Mouse (Mus musculus) hindbrain, embryonic 11.5 days (tissue): ENCODE data around the gene Parp14. TPM values are rescaled to one million over a fixed set of nuclear protein-coding genes. Genes with fewer than 3 reads are reported as not detected.

Source experiments
- ATAC-seq: fragments of 200-750 bp; cut with Nextera tagmentation; 2 replicates; pipeline ENCODE4 v1.8.0; 2017; ENCODE audit warnings: mild to moderate bottlenecking, moderate TSS enrichment, moderate library complexity; ENCODE audit not compliant: low FRiP score
- DNase-seq: peaks from one replicate; pipeline ENCODE4 v3.0.0-alpha.2; 2015; ENCODE audit warnings: low spot score
- H3K27ac ChIP-seq: fragments of 300-500 bp; sonication (generic); 2 replicates; pipeline ENCODE4 v1.5.1; 2014; ENCODE audit warnings: mild to moderate bottlenecking, low read depth, low read length
- H3K27me3 ChIP-seq: fragments of 300-500 bp; sonication (generic); 2 replicates; pipeline ENCODE4 v1.6.1; 2014; ENCODE audit warnings: mild to moderate bottlenecking, low read length, moderate library complexity, mixed read lengths; ENCODE audit not compliant: control insufficient read depth, insufficient read depth
- H3K36me3 ChIP-seq: fragments of 300-500 bp; sonication (generic); 2 replicates; pipeline ENCODE4 v1.6.1; 2014; ENCODE audit warnings: mild to moderate bottlenecking, low read length, moderate library complexity, mixed read lengths; ENCODE audit not compliant: control insufficient read depth, insufficient read depth
- H3K4me1 ChIP-seq: fragments of 300-500 bp; sonication (generic); replicated peaks from 2 replicates; pipeline ENCODE4 v1.6.1; 2014; ENCODE audit warnings: low read length, mixed read lengths; ENCODE audit not compliant: control insufficient read depth, insufficient read depth
- H3K4me2 ChIP-seq: fragments of 300-500 bp; sonication (generic); replicated peaks from 2 replicates; pipeline ENCODE4 v1.6.1; 2014; ENCODE audit warnings: mild to moderate bottlenecking, low read depth, low read length
- H3K4me3 ChIP-seq: fragments of 300-500 bp; sonication (generic); 2 replicates; pipeline ENCODE4 v1.5.1; 2014; ENCODE audit warnings: low read depth, low read length
- H3K9ac ChIP-seq: fragments of 300-500 bp; sonication (generic); 2 replicates; pipeline ENCODE4 v1.6.1; 2014; ENCODE audit warnings: low read depth, low read length
- H3K9me3 ChIP-seq: fragments of 300-500 bp; sonication (generic); 2 replicates; pipeline ENCODE4 v1.6.1; 2016; ENCODE audit warnings: low read length; ENCODE audit not compliant: control insufficient read depth
- WGBS: fragments of 180-500 bp; shearing (Covaris S2); extraction: QIAGEN DNeasy Blood & Tissue Kit; methylation state at CpG from one replicate; pipeline ENCODE4 v1.1.7; 2014; 5-methylcytosine and 5-hydroxymethylcytosine counted together
- polyA plus RNA-seq: library from polyadenylated mRNA; unstranded; fragments of >200 nt; fragmentation: Nextera tagmentation; extraction: Ambion mirVana; gene quantifications from 2 replicates; pipeline ENCODE4 v1.2.1, GENCODE M21; 2014

The Parp14 gene
- 0.25 and 0.47 TPM in 2 replicates for polyA plus RNA-seq

- Histone ChIP-seq H3K36me3 (no peaks in the 10 kb centered on the region), H3K4me2 (peak within 1 kb of the TSS; percentile 97), H3K4me1 (no peaks in the 10 kb centered on the region), H3K9ac (peak within 1 kb of the TSS; percentile 37; the same call in 1 of the 2 replicates), H3K9me3 (no peaks in the 10 kb centered on the region), H3K27me3 (peaks cover 11% of the 10 kb centered on the region), H3K4me3 (peak within 1 kb of the TSS; percentile 59), H3K27ac (no peak within 1 kb of the TSS)
- ATAC-seq (0 out of 2 replicates have a peak, but pooled peaks have one; percentile 19), DNase-seq (peak; percentile 57)
- WGBS, result under 1% methylated on average over 38 of the region's 38 CpGs
Measured at GRCm38 (mm10) chr16:35871048-35871851, at the start of gene Parp14. TSS of gene Parp14 (minus strand) at chr16:35871544.

- Histone ChIP-seq H3K9me3 (no peaks in the 10 kb centered on the region), H3K9ac (no peak overlapping the region), H3K4me1 (no peaks in the 10 kb centered on the region), H3K4me3 (no peak overlapping the region), H3K4me2 (no peak overlapping the region), H3K36me3 (no peaks in the 10 kb centered on the region), H3K27ac (no peak overlapping the region), H3K27me3 (no peaks in the 10 kb centered on the region)
- WGBS, result 89% methylated on average over 6 of the region's 6 CpGs
- ATAC-seq (no peak), DNase-seq (no peak)
Measured at GRCm38 (mm10) chr16:35918721-35919543, 47.6 kb upstream of the Parp14 start.

- Histone ChIP-seq H3K4me3 (no peak overlapping the region), H3K27ac (no peak overlapping the region), H3K27me3 (no peaks in the 10 kb centered on the region), H3K36me3 (no peaks in the 10 kb centered on the region), H3K4me1 (no peaks in the 10 kb centered on the region), H3K9ac (no peak overlapping the region), H3K9me3 (no peaks in the 10 kb centered on the region), H3K4me2 (no peak overlapping the region)
- no peak for ATAC-seq
- WGBS, result 80% methylated on average over 5 of the region's 5 CpGs
- DNase-seq, result no peak
Measured at GRCm38 (mm10) chr16:35914301-35914700, 43.0 kb upstream of the Parp14 start.

- no peak overlapping the region for H3K4me2 ChIP-seq
- 77% methylated on average over 1 of the region's 1 CpGs for WGBS
- H3K9me3 ChIP-seq, result no peaks in the 10 kb centered on the region
- H3K27ac ChIP-seq, result no peak overlapping the region
- DNase-seq, result peak; percentile 30
- no peaks in the 10 kb centered on the region for H3K36me3 ChIP-seq
- no peak for ATAC-seq
- no peaks in the 10 kb centered on the region for H3K4me1 ChIP-seq
- H3K9ac ChIP-seq, result no peak overlapping the region
- H3K27me3 ChIP-seq, result no peaks in the 10 kb centered on the region
- H3K4me3 ChIP-seq, result no peak overlapping the region
Measured at GRCm38 (mm10) chr16:35913526-35913925, 42.2 kb upstream of the Parp14 start.

GRCm38 (mm10) chr16:35911449-35911848 is 40.1 kb upstream of the Parp14 start:
- no peak for DNase-seq
- no peak overlapping the region for H3K9ac ChIP-seq
- H3K9me3 ChIP-seq, result no peaks in the 10 kb centered on the region
- H3K4me2 ChIP-seq, result no peak overlapping the region
- no peak overlapping the region for H3K4me3 ChIP-seq
- no peaks in the 10 kb centered on the region for H3K4me1 ChIP-seq
- no peak overlapping the region for H3K27ac ChIP-seq
- ATAC-seq, result no peak
- no peaks in the 10 kb centered on the region for H3K27me3 ChIP-seq
- H3K36me3 ChIP-seq, result no peaks in the 10 kb centered on the region
- WGBS, result 81% methylated on average over 3 of the region's 3 CpGs

- 48% methylated on average over 4 of the region's 4 CpGs for WGBS
- Histone ChIP-seq H3K27ac (no peak overlapping the region), H3K4me2 (no peak overlapping the region), H3K4me1 (no peaks in the 10 kb centered on the region), H3K4me3 (no peak overlapping the region), H3K9ac (no peak overlapping the region), H3K36me3 (no peaks in the 10 kb centered on the region), H3K9me3 (no peaks in the 10 kb centered on the region), H3K27me3 (no peaks in the 10 kb centered on the region)
- ATAC-seq (no peak), DNase-seq (no peak)
Measured at GRCm38 (mm10) chr16:35907432-35908201, 36.3 kb upstream of the Parp14 start.

GRCm38 (mm10) chr16:35906887-35907286 is 35.5 kb upstream of the Parp14 start:
- WGBS, result 73% methylated on average over 7 of the region's 7 CpGs
- no peaks in the 10 kb centered on the region for H3K9me3 ChIP-seq
- H3K4me2 ChIP-seq, result no peak overlapping the region
- DNase-seq, result no peak
- no peaks in the 10 kb centered on the region for H3K27me3 ChIP-seq
- no peaks in the 10 kb centered on the region for H3K36me3 ChIP-seq
- ATAC-seq, result no peak
- H3K4me1 ChIP-seq, result no peaks in the 10 kb centered on the region
- H3K27ac ChIP-seq, result no peak overlapping the region
- H3K4me3 ChIP-seq, result no peak overlapping the region
- H3K9ac ChIP-seq, result no peak overlapping the region

GRCm38 (mm10) chr16:35905819-35906485 is 34.6 kb upstream of the Parp14 start:
- ATAC-seq (no peak), DNase-seq (no peak)
- no peaks in the 10 kb centered on the region for H3K27me3 ChIP-seq
- no peak overlapping the region for H3K27ac ChIP-seq
- no peaks in the 10 kb centered on the region for H3K9me3 ChIP-seq
- no peak overlapping the region for H3K4me2 ChIP-seq
- WGBS, result 89% methylated on average over 6 of the region's 6 CpGs
- no peak overlapping the region for H3K9ac ChIP-seq
- H3K4me3 ChIP-seq, result no peak overlapping the region
- no peaks in the 10 kb centered on the region for H3K4me1 ChIP-seq
- H3K36me3 ChIP-seq, result no peaks in the 10 kb centered on the region
